Mouse (Mus musculus) cortical plate, adult 2 months (tissue): Measurements from ENCODE around the gene Ppih.

Experiments
- CTCF ChIP-seq: fragments of 200-500 bp; IDR thresholded peaks from 2 replicates; pipeline ENCODE4 v1.5.1; 2011; ENCODE audit warnings: mild to moderate bottlenecking, control low read depth, low read length; ENCODE audit not compliant: insufficient read depth; ENCODE audit errors: extremely low read depth
- POLR2A ChIP-seq: fragments of 200-500 bp; IDR thresholded peaks from 2 replicates; pipeline ENCODE4 v1.6.1; 2011; ENCODE audit warnings: mild to moderate bottlenecking, low read length, control low read depth; ENCODE audit not compliant: insufficient read depth; ENCODE audit errors: extremely low read depth

DNA sequence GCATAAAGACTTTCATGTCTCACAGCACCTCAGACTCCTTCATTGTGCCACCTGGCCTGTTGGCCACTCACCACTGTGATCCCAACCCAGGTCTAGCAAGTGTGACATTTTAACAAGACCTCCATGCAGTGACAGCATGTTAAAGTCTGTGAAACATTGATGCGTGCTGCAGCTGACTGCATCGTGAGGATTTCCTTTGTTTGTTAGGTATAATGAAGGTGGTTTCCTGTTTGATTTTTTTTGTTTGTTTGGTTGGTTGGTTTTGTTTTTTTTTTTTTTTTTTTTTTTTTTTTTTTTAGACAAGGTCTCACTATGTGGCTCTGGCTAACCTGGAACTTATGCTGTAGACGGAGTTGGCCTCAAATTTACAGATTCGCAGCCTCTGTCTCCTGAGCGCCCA, 57.9 kb downstream of the Ppih start:
- no peak for TF ChIP-seq POLR2A
- no peak for TF ChIP-seq CTCF
